Mouse (Mus musculus) right cerebral cortex, adult 18-20 months (tissue): Measurements from ENCODE around the gene Olfr576.

Experiments
- DNase-seq: peaks from one replicate; pipeline ENCODE4 v3.0.0; 2022; ENCODE audit warnings: mixed read lengths

Gene Olfr576

DNA sequence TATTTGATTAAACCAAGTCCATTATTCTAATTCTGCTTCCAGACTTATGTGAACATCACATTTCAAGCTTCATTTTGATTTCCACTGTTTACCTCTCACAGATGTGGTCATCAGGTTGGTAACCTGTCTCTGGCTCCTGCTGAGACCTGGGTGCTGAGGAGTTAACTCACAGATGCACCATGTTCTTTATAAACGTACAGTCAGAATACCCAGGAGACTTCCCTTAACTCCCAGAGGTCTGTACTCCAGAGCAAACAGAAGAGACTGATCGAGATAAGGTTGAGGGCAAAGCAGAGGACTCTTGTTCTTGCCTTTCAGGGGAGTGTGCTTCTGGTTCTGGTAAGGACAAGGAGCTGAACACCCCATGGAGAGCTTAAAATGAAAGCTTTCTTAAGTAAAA lies at the start of gene Olfr576:
Olfr576 (plus strand) TSS at position 301 of the 400 bp plus-strand sequence.
- no peak for DNase-seq

DNA sequence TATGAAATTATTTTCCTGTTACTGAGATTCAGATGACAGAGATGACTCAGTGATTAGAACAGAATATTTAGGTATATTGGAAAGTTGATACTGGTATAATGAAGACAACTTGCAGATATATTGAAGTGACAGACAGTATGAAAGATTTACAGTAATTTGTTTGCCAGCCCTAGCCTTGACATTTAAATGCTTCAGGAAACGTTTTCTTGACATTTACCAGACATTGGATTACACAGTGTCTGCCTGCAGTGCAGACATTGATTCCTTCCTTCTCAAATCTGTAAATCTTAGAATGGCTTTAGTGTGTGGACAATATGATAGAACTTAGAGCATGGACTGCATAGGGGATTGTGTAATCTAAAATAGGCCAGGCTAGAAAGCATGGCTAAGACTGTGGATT lies 47.2 kb upstream of the Olfr576 start:
- DNase-seq: no peak

GRCm38 (mm10) chr7:102916405-102916804 lies 46.1 kb upstream of the Olfr576 start:
- DNase-seq: no peak

GRCm38 (mm10) chr7:102917032-102917875 lies 45.2 kb upstream of the Olfr576 start, which contains the start of gene Olfr571:
TSS of gene Olfr571 (minus strand) at chr7:102917536.
- no peak for DNase-seq

DNA sequence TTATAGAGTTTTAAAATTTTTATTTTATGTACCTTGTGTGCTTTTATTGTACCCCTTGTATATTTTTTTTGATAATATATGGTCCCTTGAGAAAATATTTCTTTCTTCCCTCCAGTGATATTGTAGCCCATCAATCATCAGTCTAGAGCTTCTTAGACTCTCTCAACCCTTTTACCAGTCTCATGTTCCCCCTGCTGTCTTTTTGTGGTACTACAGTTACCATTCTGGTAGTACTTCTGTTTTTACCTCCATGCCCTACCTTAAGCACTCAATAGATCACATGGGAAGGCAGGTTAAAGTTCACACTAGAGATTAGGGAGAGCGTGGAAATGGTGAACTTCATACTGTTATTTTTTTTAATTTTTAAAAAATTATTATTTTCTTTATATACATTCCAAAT lies 42.8 kb upstream of the Olfr576 start:
- peak; percentile 3 for DNase-seq

DNA sequence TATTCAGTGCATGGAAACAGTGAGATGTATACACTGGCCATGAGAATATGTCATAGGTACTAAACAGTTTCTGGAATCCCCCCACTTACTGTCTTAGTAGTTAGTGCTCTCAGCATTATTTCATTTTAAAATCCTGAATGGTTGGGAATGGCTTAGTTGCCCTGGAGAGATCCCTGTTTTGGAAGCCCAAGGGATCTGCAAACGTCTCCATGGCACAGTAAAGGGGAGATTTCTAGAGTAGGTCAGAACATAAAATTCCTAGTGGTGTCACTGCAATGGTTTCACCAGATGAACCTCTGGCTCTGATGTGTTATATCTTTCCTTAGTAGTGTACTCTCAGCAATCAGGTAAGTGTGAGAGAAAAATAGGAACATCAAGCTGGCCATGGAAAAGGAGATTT lies 38.4 kb upstream of the Olfr576 start, which contains the start of gene Olfr572:
Olfr572 (plus strand) TSS at position 301 of the 400 bp plus-strand sequence.
- DNase-seq: no peak

DNA sequence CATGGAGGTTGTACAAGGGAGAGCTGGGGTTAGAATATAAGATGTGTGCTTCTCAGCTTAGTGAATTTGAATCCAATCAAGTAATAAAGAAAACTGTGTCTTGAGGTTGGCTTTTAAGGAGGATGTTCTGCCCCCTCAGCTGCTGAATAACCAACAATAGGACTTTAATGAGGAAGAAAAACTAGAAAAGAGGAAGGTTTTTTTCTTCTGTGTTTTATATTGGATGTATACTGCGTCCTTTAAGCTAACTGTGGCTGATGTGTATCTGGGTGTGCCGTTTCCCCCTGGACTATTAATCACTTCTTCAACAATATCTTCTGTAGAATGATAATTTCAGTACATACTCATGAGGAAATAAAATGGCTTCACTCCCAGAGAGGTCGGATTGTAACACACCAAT lies 35.4 kb upstream of the Olfr576 start:
- DNase-seq: no peak

DNA sequence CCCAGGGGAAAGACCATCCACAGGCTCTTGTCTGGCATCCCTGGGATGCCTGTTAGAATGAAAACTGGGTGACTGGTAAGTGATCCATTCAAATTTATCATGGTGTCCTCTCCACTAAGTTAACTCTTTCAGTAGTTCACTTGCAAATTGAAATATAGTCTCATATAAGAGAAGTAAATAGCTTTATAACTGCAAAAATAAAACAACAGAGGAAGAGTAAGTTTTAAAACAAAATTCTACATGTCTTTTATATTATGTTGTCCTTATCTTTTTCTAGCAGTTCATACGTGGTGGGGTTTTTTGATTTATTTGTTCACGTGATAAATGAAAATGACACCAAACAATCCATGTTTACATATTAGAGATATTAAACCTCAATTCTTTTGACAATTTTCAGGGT lies 20.0 kb upstream of the Olfr576 start, which contains the start of gene Olfr573-ps1:
Olfr573-ps1 (minus strand) TSS at position 101 of the 400 bp plus-strand sequence.
- DNase-seq: no peak

DNA sequence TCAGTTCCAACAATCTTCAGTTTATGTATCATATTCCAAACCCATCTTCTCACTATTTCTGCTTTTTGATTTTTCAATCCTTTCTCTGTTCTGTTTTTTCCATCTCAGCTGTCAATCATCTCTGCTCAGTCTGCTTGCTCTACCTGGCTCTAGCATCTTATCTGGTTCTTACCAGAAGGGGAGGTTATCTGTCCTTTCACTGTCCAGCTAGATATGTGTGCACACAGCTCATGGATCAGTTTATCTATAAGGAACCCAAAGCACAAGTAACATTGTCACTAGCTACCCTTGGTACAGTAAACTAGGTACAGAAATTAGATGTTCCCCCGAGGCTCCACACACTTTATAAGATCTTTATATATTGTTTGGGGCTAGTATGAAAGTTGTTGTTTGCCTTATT lies 19.0 kb upstream of the Olfr576 start:
- no peak for DNase-seq

- no peak for DNase-seq
Observed at GRCm38 (mm10) chr7:102948167-102948566, 14.3 kb upstream of the Olfr576 start, which contains the start of gene Olfr574. TSS of gene Olfr574 (plus strand) at chr7:102948467.

DNA sequence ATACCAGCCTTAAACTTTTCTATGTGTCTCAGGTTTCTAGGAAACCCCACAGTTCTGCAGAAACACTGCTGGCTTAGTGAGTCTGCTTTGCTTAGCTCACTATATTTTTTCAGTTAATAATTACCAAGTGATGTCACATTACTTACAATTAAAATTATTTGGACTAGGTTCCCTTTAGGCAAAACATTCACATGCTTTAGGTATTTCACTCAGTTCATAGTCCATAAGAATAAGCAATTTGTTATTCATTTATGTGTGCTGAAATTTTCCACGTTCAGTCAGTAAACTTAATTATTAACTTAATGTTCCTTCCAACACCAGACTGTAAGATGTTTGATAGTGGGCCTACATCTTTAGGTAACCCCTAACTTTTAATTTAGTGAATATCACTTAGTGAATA lies 11.7 kb upstream of the Olfr576 start:
- DNase-seq: no peak

- no peak for DNase-seq
Observed at GRCm38 (mm10) chr7:102958137-102958536, 4.3 kb upstream of the Olfr576 start.

DNA sequence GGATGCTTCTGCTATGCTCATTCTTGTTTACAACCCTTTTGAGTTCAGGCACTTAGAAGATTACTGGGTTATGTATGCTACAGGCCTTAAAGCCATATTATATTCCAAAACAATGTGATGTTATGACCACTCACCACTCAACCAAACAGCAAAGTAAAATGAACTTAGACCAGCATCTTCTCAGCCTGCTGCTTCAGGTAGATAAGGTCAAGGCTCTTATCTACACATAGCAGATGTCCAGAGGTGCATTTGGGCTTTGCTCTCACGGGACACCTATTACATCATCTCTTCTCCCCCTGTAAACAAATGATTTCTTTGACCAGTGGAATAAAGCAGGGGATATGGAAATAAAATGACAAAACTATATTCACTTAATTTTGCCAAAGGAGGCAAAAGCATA lies 3.9 kb upstream of the Olfr576 start, which contains the start of gene Olfr575:
Olfr575 (minus strand) TSS at position 183 of the 400 bp plus-strand sequence.
- DNase-seq: no peak

GRCm38 (mm10) chr7:102974399-102974798 lies 11.9 kb downstream of the Olfr576 start:
- DNase-seq: peak; percentile 4

DNA sequence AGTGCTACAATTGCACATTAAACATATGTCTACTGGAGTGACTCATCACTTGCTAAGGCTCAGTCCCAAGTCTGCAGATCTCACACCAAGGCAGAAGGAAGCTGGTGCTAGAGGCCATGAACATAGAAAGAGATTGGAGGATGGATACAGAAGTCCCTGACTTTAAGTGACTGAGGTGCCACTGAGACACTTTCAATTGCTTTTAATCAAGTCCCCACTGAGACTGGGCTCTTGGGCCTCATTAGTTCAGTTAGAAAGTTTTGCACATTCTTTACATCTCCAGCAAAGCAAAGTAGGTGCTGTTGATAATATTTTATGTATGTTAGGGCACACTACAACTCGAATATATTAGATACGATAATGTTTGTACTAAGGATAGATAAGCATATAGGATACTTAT lies 13.4 kb downstream of the Olfr576 start, which contains the start of gene Olfr577:
Olfr577 (minus strand) TSS at position 101 of the 400 bp plus-strand sequence.
- no peak for DNase-seq

DNA sequence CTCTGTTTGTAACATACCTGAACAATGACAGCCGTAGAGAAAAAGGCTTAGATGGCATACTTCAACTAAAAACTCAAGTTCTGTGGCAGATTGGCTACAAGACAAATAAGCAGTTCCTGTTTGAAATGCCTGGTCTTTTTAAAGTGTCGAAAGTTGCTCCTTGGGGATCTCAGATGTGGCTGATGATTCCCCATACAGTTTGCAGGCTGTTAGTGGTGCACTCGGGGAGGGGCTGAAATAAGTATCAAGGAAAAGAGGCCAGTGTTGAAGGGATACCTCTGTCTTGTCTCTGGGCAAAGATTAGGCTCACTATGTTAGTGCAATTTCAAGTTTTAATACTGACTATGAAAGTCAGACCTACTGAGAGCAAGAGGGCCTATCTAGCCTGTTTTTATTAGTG lies 26.8 kb downstream of the Olfr576 start, which contains the start of gene Olfr578:
Olfr578 (minus strand) TSS at position 101 of the 400 bp plus-strand sequence.
- DNase-seq: no peak
